Mouse (Mus musculus): ENCODE data around the gene Bicra. TPM values are rescaled to one million over a fixed set of nuclear protein-coding genes. Genes with fewer than 3 reads are reported as not detected.

Gene Bicra
- polyA plus RNA-seq, 2 experiments = 0.83 to 1.8 TPM

DNA sequence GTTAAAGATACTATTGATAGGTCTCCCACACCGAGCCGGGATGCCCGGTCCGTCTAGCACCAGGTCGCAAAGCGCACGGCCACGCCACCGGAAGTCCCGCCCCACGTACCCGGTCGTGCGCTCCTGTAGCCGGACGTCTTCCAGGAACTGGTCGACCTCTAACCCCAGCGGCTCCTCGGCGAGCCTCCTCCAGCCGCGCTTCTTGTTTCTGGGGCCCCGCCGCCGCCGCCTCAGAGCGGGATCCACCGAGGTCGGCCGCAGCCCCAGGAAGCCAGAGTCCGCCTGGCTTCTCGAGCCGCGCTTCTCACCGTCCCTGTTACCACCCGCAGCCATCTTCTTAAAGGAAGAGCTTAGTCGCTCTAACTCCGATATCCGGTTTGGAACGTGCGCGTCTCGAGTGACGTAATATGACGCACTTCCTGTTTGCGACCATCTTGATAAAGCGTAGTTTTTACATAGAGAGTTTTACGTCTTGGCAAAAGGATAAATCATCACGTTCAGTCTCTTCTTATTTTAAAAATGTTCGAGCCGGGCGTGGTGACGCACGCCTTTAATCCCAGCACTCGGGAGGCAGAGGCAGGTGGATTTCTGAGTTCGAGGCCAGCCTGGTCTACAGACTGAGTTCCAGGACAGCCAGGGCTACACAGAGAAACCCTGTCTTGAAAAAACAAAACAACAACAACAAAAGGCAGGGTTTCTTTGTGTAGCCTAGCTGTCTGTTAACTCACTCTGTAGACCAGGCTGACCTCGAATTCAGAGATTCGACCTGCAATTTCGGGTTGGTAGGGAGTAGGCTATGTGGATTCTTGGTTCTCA is 101.8 kb downstream of the Bicra start, which contains the start of gene Nop53:
Gene Nop53, minus strand, starts transcription at position 354 of the 816 bp plus-strand sequence.
- no peak for TF ChIP-seq CTCF (IDR thresholded peaks at IDR 0.05; ENCODE audit: low read depth)
- TF ChIP-seq EP300 (IDR thresholded peaks at IDR 0.05; ENCODE audit: low read depth) = no peak
- peak within 1 kb of the TSS; percentile 73 for H3K27ac ChIP-seq
- peak within 1 kb of the TSS; percentile 90 for H3K4me2 ChIP-seq (ENCODE audit: low read depth)
- peaks cover 28 to 33% of the 10 kb centered on the region in 2 experiments for H3K4me1 ChIP-seq (replicated peaks; ENCODE audit: control insufficient read depth in 2 of 2, insufficient read depth in 2 of 2, low read length in 1 of 2)
- H3K9me3 ChIP-seq (ENCODE audit: control insufficient read depth, low read length) = no peaks in the 10 kb centered on the region
- H3K4me3 ChIP-seq (ENCODE audit: insufficient read depth in 1 of 2, low read depth in 2 of 2, low read length in 2 of 2) = peak within 1 kb of the TSS; percentile 79 to 84
- H3K9ac ChIP-seq (replicated peaks) = peak within 1 kb of the TSS; percentile 67
- peak; percentile 87 for ATAC-seq (ENCODE audit: insufficient read depth)
- no peaks in the 10 kb centered on the region for H3K27me3 ChIP-seq (ENCODE audit: control insufficient read depth, insufficient read depth, low read length)
- WGBS (ENCODE audit: insufficient replicate concordance) = 2% methylated on average over 59 of the region's 59 CpGs
- H3K36me3 ChIP-seq (replicated peaks; ENCODE audit: control insufficient read depth, insufficient read depth, low read depth) = peaks cover 34% of the 10 kb centered on the region
- peak; percentile 96 to 97 (median 96) for DNase-seq (ENCODE audit: low read depth in 3 of 3, low spot score in 3 of 3)

DNA sequence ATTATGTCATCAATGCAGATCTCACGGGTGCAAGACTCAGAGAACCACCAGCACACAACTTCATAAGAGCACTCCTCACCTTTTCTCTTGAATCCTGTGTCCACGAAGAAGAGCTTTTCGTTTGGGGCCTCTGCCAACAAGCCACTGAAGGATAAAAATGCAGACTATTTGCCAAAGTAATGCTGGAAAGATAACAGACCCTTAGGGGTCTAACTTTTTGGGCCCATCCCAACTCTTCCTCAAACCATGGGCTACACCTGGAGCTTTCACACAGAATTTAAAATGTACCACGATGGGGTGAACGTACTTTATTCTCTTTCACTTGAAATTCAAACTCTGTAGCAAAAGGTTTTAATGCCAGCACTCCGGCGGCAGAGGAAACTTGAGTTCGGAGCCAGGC is 102.5 kb downstream of the Bicra start:
- WGBS (ENCODE audit: insufficient replicate concordance) = 4% methylated on average over 8 of the region's 8 CpGs
- peak overlapping the region; percentile 79 to 84 for H3K4me3 ChIP-seq (ENCODE audit: insufficient read depth in 1 of 2, low read depth in 2 of 2, low read length in 2 of 2)
- H3K27me3 ChIP-seq (ENCODE audit: control insufficient read depth, insufficient read depth, low read length) = no peaks in the 10 kb centered on the region
- DNase-seq (ENCODE audit: low read depth in 3 of 3, low spot score in 3 of 3) = no peak
- peak overlapping the region; percentile 90 for H3K4me2 ChIP-seq (ENCODE audit: low read depth)
- H3K9me3 ChIP-seq (ENCODE audit: control insufficient read depth, low read length) = no peaks in the 10 kb centered on the region
- H3K9ac ChIP-seq (replicated peaks) = peak overlapping the region; percentile 67
- peaks cover 40% of the 10 kb centered on the region for H3K36me3 ChIP-seq (replicated peaks; ENCODE audit: control insufficient read depth, insufficient read depth, low read depth)
- no peak overlapping the region for H3K27ac ChIP-seq
- ATAC-seq (ENCODE audit: insufficient read depth) = no peak
- TF ChIP-seq CTCF (IDR thresholded peaks at IDR 0.05; ENCODE audit: low read depth) = no peak
- TF ChIP-seq EP300 (IDR thresholded peaks at IDR 0.05; ENCODE audit: low read depth) = no peak
- peaks cover 24 to 28% of the 10 kb centered on the region in 2 experiments for H3K4me1 ChIP-seq (replicated peaks; ENCODE audit: control insufficient read depth in 2 of 2, insufficient read depth in 2 of 2, low read length in 1 of 2)

DNA sequence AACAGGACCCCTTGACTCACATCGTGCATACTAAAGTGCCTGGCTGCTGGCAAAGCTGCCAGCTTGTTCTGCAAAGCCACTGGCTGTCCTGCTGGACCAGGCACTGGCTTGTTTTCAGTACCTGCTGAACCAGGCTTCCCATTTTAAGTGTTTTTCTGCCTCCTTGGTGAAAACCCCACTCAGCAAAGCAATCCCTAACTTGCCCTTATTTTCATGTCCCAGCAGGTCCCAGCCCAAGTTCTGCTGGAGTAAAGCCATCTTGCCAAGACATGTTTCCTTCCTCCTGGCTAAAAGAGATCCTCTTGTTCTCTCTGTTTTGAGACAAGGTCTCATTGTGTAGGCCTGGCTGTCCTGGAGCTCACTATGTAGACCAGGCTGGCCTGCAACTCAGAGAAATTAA is 103.4 kb downstream of the Bicra start:
- Histone ChIP-seq H3K27me3 (ENCODE audit: control insufficient read depth, insufficient read depth, low read length) (no peaks in the 10 kb centered on the region), H3K36me3 (replicated peaks; ENCODE audit: control insufficient read depth, insufficient read depth, low read depth) (peaks cover 49% of the 10 kb centered on the region), H3K4me1 (replicated peaks; ENCODE audit: control insufficient read depth in 2 of 2, insufficient read depth in 2 of 2, low read length in 1 of 2) (peaks cover 24 to 27% of the 10 kb centered on the region in 2 experiments), H3K9ac (replicated peaks) (no peak overlapping the region), H3K9me3 (ENCODE audit: control insufficient read depth, low read length) (no peaks in the 10 kb centered on the region), H3K4me3 (ENCODE audit: insufficient read depth in 1 of 2, low read depth in 2 of 2, low read length in 2 of 2) (no peak overlapping the region; a peak in 1 of 4 replicates), H3K4me2 (ENCODE audit: low read depth) (peak overlapping the region; percentile 90; the same call in 1 of the 2 replicates), H3K27ac (no peak overlapping the region)
- DNase-seq (ENCODE audit: low read depth in 3 of 3, low spot score in 3 of 3) = no peak
- no peak for TF ChIP-seq CTCF (IDR thresholded peaks at IDR 0.05; ENCODE audit: low read depth)
- no peak for TF ChIP-seq EP300 (IDR thresholded peaks at IDR 0.05; ENCODE audit: low read depth)
- 78% methylated on average over 1 of the region's 1 CpGs for WGBS (ENCODE audit: insufficient replicate concordance)
- ATAC-seq (ENCODE audit: insufficient read depth) = no peak

DNA sequence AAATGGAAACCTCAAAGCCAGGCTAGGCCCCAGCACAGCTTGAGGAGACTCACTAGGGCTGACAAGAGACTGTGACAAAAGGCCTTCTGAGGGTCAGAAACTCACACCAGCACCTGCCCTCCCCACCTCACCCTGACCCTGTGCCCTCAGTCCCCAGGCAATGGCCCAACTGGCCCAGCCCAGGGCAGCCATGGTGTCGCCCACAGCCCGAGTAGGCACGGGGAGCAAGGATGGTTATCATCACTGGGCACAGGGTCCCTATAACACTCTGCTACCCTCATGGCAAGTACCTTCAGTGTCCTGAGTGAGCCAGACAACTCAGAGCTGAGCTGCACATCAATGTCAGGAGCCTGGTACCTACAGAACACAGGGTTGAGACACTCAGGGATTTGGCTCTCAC is 109.1 kb downstream of the Bicra start:
- no peaks in the 10 kb centered on the region for H3K27me3 ChIP-seq (ENCODE audit: control insufficient read depth, insufficient read depth, low read length)
- no peak overlapping the region for H3K9ac ChIP-seq (replicated peaks)
- no peaks in the 10 kb centered on the region for H3K4me1 ChIP-seq (replicated peaks; ENCODE audit: control insufficient read depth in 2 of 2, insufficient read depth in 2 of 2, low read length in 1 of 2)
- DNase-seq (ENCODE audit: low read depth in 3 of 3, low spot score in 3 of 3) (no peak), ATAC-seq (ENCODE audit: insufficient read depth) (no peak)
- no peak overlapping the region for H3K27ac ChIP-seq
- TF ChIP-seq EP300 (IDR thresholded peaks at IDR 0.05; ENCODE audit: low read depth) (no peak), CTCF (IDR thresholded peaks at IDR 0.05; ENCODE audit: low read depth) (no peak)
- peaks cover 68% of the 10 kb centered on the region for H3K36me3 ChIP-seq (replicated peaks; ENCODE audit: control insufficient read depth, insufficient read depth, low read depth)
- no peak overlapping the region for H3K4me3 ChIP-seq (ENCODE audit: insufficient read depth in 1 of 2, low read depth in 2 of 2, low read length in 2 of 2)
- H3K4me2 ChIP-seq (ENCODE audit: low read depth) = no peak overlapping the region
- WGBS (ENCODE audit: insufficient replicate concordance) = 85% methylated on average over 3 of the region's 3 CpGs
- no peaks in the 10 kb centered on the region for H3K9me3 ChIP-seq (ENCODE audit: control insufficient read depth, low read length)

DNA sequence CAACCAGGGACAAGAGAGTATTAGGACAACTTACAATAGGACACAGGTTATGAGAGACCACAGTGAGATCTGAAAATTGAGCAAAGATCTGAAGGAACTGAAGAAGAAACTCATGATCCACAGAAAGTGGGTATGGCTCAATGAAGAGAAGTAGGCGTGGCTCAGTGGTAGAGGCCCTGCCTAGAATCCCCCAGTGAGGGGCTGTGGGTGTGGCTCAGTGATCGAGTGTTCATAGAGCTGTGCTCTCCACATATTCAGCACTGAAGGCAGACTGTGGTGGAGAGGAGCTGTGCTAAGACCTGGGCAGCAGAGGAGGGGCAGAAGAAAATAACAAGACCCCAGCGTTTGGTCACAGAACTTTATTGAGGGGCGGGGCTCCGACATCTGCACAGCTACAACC is 110.2 kb downstream of the Bicra start:
- H3K36me3 ChIP-seq (replicated peaks; ENCODE audit: control insufficient read depth, insufficient read depth, low read depth) = peaks cover 58% of the 10 kb centered on the region
- WGBS (ENCODE audit: insufficient replicate concordance) = 65% methylated on average over 5 of the region's 5 CpGs
- H3K4me2 ChIP-seq (ENCODE audit: low read depth) = no peak overlapping the region
- no peaks in the 10 kb centered on the region for H3K27me3 ChIP-seq (ENCODE audit: control insufficient read depth, insufficient read depth, low read length)
- TF ChIP-seq EP300 (IDR thresholded peaks at IDR 0.05; ENCODE audit: low read depth) (no peak), CTCF (IDR thresholded peaks at IDR 0.05; ENCODE audit: low read depth) (no peak)
- ATAC-seq (ENCODE audit: insufficient read depth) = no peak
- H3K27ac ChIP-seq = no peak overlapping the region
- no peaks in the 10 kb centered on the region for H3K4me1 ChIP-seq (replicated peaks; ENCODE audit: control insufficient read depth in 2 of 2, insufficient read depth in 2 of 2, low read length in 1 of 2)
- no peaks in the 10 kb centered on the region for H3K9me3 ChIP-seq (ENCODE audit: control insufficient read depth, low read length)
- no peak overlapping the region for H3K4me3 ChIP-seq (ENCODE audit: insufficient read depth in 1 of 2, low read depth in 2 of 2, low read length in 2 of 2)
- DNase-seq (ENCODE audit: low read depth in 3 of 3, low spot score in 3 of 3) = no peak
- no peak overlapping the region for H3K9ac ChIP-seq (replicated peaks)

All from liver, embryonic 14.5 days (tissue).